Mouse (Mus musculus) neural tube, embryonic 14.5 days (tissue): ENCODE results near the gene Fbxl14. TPM values are rescaled to one million over a fixed set of nuclear protein-coding genes. Genes with fewer than 3 reads are reported as not detected.

Source experiments
- ATAC-seq: fragments of 200-750 bp; cut with Nextera tagmentation; 2 replicates; pipeline ENCODE4 v1.8.0; 2017; ENCODE audit warnings: low read depth, mild to moderate bottlenecking, moderate TSS enrichment, moderate library complexity
- H3K27ac ChIP-seq: fragments of 300-500 bp; sonication (generic); 2 replicates; pipeline ENCODE4 v1.5.1; 2014; ENCODE audit warnings: low read depth, mild to moderate bottlenecking, control low read depth, low read length, moderate library complexity, mixed read lengths
- H3K27me3 ChIP-seq: fragments of 300-500 bp; sonication (generic); 2 replicates; pipeline ENCODE4 v1.6.1; 2014; ENCODE audit warnings: low read length; ENCODE audit not compliant: control insufficient read depth, insufficient read depth
- H3K36me3 ChIP-seq: fragments of 300-500 bp; sonication (generic); 2 replicates; pipeline ENCODE4 v1.6.1; 2014; ENCODE audit warnings: low read length, mixed read lengths; ENCODE audit not compliant: control insufficient read depth, insufficient read depth
- H3K4me1 ChIP-seq: fragments of 300-500 bp; sonication (generic); 2 replicates; pipeline ENCODE4 v1.6.1; 2014; ENCODE audit warnings: low read length; ENCODE audit not compliant: control insufficient read depth, insufficient read depth
- H3K4me2 ChIP-seq: fragments of 300-500 bp; sonication (generic); 2 replicates; pipeline ENCODE4 v1.6.1; 2014; ENCODE audit warnings: mild to moderate bottlenecking, low read depth, low read length, control low read depth
- H3K4me3 ChIP-seq: fragments of 300-500 bp; sonication (generic); 2 replicates; pipeline ENCODE4 v1.5.1; 2014; ENCODE audit warnings: low read depth, low read length, control low read depth, mixed read lengths
- H3K9ac ChIP-seq: fragments of 300-500 bp; sonication (generic); replicated peaks from 2 replicates; pipeline ENCODE4 v1.6.1; 2014; ENCODE audit warnings: low read depth, mild to moderate bottlenecking, control low read depth, low read length, mixed read lengths
- H3K9me3 ChIP-seq: fragments of 300-500 bp; sonication (generic); 2 replicates; pipeline ENCODE4 v1.6.1; 2016; ENCODE audit warnings: low read length; ENCODE audit not compliant: control insufficient read depth
- WGBS: fragments of 180-500 bp; shearing (Covaris S2); extraction: QIAGEN DNeasy Blood & Tissue Kit; methylation state at CpG from one replicate; pipeline ENCODE4 v1.1.7; 2014; 5-methylcytosine and 5-hydroxymethylcytosine counted together
- polyA plus RNA-seq: library from polyadenylated mRNA; unstranded; fragments of >200 nt; fragmentation: Nextera tagmentation; extraction: Ambion mirVana; gene quantifications from 2 replicates; pipeline ENCODE4 v1.2.1, GENCODE M21; 2014

Gene Fbxl14
- polyA plus RNA-seq, 1 experiment from 2014 or later, result 3.8 TPM

DNA sequence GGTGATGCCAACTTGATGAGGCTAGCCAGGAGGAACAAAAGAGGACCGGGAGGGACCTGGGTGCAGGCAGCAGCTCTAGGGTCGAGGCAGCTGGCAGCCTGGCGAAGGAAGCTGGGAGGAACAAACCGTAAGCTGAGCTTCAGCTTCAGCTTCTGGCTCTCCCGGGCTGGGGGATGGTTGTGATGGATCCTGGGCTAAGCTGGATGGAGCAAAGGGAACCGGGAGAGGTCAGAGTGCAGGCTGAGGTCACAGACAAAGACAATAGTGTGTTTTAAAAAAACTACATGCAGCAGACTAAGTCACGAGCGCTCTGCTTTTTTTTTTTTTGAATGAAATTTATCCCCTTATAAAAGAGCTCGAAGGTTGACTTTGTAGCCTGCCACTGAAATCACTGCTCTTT, 41.3 kb downstream of the Fbxl14 start:
- Histone ChIP-seq H3K4me2 (no peak overlapping the region), H3K4me1 (no peaks in the 10 kb centered on the region), H3K36me3 (no peaks in the 10 kb centered on the region), H3K9me3 (no peaks in the 10 kb centered on the region), H3K27me3 (no peaks in the 10 kb centered on the region), H3K27ac (no peak overlapping the region), H3K9ac (no peak overlapping the region), H3K4me3 (no peak overlapping the region)
- 32% methylated on average over 9 of the region's 9 CpGs for WGBS
- no peak for ATAC-seq

DNA sequence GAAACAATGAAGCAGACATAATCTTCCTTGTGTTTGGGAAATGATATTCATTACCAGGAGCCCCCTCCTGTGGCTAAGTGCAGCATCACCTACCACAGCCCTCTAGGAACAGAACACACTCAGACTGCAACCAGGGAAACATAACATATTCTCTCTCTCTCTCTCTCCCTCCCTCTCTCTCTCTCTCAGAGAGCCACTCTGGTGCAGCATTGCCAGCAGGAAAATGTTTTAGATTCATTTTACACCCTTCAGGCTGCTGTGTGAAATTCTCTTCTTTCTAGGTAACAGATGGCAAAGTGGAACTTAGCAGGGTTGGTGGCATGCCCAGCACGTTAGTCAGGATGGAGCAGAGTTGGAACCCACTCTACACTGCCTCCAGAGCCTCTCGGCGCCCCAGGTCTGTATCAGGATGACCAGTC, 42.0 kb downstream of the Fbxl14 start:
- Histone ChIP-seq H3K9me3 (no peaks in the 10 kb centered on the region), H3K4me2 (no peak overlapping the region), H3K9ac (no peak overlapping the region), H3K4me1 (no peaks in the 10 kb centered on the region), H3K27me3 (no peaks in the 10 kb centered on the region), H3K27ac (no peak overlapping the region), H3K4me3 (no peak overlapping the region), H3K36me3 (no peaks in the 10 kb centered on the region)
- 78% methylated on average over 3 of the region's 3 CpGs for WGBS
- no peak for ATAC-seq

DNA sequence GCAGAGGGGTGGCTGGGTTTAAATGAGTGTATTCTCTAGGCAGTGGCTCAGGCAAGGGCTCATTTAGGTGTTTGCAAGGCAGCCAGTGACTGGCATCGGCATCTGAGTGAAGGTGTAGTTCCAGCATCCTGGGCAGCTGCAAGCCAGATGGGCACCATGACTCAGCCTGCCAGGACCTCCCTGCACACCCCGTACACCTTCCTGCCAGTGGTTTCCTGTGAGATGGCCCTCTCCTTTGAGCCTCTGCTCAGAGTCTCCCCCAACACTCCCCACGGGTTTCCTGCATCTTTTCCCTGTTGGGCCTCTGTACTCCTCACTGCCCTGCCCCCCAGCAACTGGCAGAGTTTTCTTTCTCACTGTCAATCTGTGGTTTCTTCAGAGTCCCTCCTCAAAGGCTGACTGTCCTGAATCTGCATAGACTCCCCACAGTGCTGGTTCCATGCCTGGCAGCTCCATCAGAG, 42.5 kb downstream of the Fbxl14 start:
- no peak overlapping the region for H3K27ac ChIP-seq
- ATAC-seq, result no peak

DNA sequence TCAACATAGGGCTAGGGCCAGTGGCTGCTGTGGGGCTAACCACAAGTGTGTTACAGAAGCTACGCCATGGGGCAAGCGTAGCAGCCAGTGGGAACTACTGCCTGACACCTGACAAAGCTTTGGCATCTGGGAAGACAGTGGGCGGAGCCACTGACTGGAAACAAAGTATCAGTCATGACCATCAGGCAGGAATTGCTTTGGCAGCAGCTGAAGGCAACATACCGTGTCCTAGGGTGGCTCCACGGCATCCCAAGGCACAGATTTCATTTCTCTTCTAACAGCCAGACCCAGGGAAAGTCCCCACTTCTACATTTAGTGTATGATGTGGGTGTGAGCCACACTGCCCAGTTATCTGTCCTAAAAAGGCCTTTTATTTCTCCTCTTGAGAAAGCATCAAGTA, 47.0 kb downstream of the Fbxl14 start:
- no peak overlapping the region for H3K4me2 ChIP-seq
- no peak overlapping the region for H3K9ac ChIP-seq
- 74% methylated on average over 5 of the region's 5 CpGs for WGBS
- H3K27ac ChIP-seq, result no peak overlapping the region
- H3K4me3 ChIP-seq, result no peak overlapping the region
- no peaks in the 10 kb centered on the region for H3K4me1 ChIP-seq
- no peaks in the 10 kb centered on the region for H3K36me3 ChIP-seq
- H3K9me3 ChIP-seq, result no peaks in the 10 kb centered on the region
- H3K27me3 ChIP-seq, result no peaks in the 10 kb centered on the region
- ATAC-seq, result no peak

More for the DNA sequence above, 42.5 kb downstream of the Fbxl14 start:
- Histone ChIP-seq H3K36me3 (no peaks in the 10 kb centered on the region), H3K9ac (no peak overlapping the region), H3K4me3 (no peak overlapping the region), H3K27me3 (no peaks in the 10 kb centered on the region), H3K4me2 (no peak overlapping the region), H3K9me3 (no peaks in the 10 kb centered on the region), H3K4me1 (no peaks in the 10 kb centered on the region)
- 30% methylated on average over 3 of the region's 3 CpGs for WGBS

DNA sequence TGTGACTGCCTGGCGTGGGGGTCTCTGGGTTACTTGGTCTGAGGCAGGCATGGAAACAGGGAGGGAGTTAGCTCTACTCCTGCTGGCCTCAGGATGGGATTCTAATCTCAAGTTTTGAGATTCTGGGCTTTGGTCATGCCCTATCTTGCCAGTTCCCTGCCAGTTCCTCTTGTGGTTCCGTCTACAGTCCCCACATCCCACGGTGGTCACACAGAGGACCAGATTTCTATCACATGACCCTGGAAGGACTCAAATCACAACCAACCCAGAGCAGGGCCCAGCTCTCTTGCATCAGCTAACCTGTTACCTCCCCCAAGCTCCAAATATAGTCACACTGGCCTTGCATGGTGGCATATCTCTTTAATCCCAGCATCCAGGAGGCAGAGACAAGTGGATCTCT, 50.2 kb downstream of the Fbxl14 start:
- Histone ChIP-seq H3K27ac (no peak overlapping the region), H3K4me1 (no peaks in the 10 kb centered on the region), H3K4me2 (no peak overlapping the region), H3K36me3 (no peaks in the 10 kb centered on the region), H3K27me3 (no peaks in the 10 kb centered on the region), H3K4me3 (no peak overlapping the region), H3K9ac (no peak overlapping the region), H3K9me3 (no peaks in the 10 kb centered on the region)
- 86% methylated on average over 3 of the region's 3 CpGs for WGBS
- no peak for ATAC-seq

Other genes with a start within 250 kb of the Fbxl14 start
- gene Cacna2d4, start 243.1 kb upstream of the Fbxl14 start, polyA plus RNA-seq, result 0.19 and 0.26 TPM in 2 replicates
- 8.4 and 10.9 TPM in 2 replicates for gene Lrtm2, start 148.9 kb upstream of the Fbxl14 start, polyA plus RNA-seq
- gene Adipor2, start 62.0 kb upstream of the Fbxl14 start, polyA plus RNA-seq, result 19.4 and 36.2 TPM in 2 replicates
- 2.6 and 5.2 TPM in 2 replicates for gene Wnt5b, start 64.7 kb downstream of the Fbxl14 start, polyA plus RNA-seq